Mouse (Mus musculus): ENCODE data around the gene Glrx2. TPM values are rescaled to one million over a fixed set of nuclear protein-coding genes. Genes with fewer than 3 reads are reported as not detected.

Gene Glrx2
- polyA plus RNA-seq, 1 experiment: 34.3 TPM

GRCm38 (mm10) chr1:143710627-143710976 lies 5.5 kb upstream of the Glrx2 start:
- Histone ChIP-seq H3K4me3 (ENCODE audit: insufficient read depth, low read length) (no peak overlapping the region), H3K4me1 (ENCODE audit: control insufficient read depth, insufficient read depth, low read length) (peaks cover 12% of the 10 kb centered on the region), H3K27ac (ENCODE audit: insufficient read depth, low read depth, low read length) (no peak overlapping the region)
- TF ChIP-seq POLR2A (IDR thresholded peaks at IDR 0.05; ENCODE audit: borderline replicate concordance, low read depth, low read length): no peak
- no peak for TF ChIP-seq CTCF (IDR thresholded peaks at IDR 0.05; ENCODE audit: low read depth, low read length)

DNA sequence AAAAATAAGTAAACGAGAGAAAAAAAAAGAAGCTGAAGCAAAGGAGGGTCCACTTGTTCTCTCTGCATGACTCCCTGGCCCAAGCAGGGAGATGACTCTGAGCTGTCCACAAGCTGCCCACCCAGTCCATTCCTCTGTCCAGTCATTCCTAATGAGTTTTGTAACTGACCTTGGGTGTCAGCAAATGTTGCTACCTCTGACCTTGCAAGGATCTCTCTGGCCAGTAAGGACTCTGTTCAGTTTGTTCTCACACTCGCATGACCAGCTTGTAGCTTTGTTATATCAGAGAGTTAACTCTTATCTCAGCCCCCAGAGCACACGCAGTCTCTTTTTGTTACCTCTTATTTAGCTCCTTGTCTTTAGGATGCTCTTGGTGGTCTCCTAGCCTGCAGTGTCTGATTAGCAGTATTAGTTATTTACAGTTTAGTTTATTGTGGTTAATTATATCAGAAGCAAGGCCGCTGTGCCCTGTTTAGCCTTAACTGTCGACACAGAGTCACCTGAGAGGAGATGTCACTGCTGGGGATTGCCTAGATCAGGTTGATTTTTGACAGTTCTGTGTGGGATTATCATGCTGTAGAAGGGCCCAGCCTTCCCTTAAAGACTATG lies 8.4 kb downstream of the Glrx2 start:
- H3K4me3 ChIP-seq (ENCODE audit: insufficient read depth, low read length): no peak overlapping the region
- no peaks in the 10 kb centered on the region for H3K4me1 ChIP-seq (ENCODE audit: control insufficient read depth, insufficient read depth, low read length)
- TF ChIP-seq CTCF (IDR thresholded peaks at IDR 0.05; ENCODE audit: low read depth, low read length) (no peak), POLR2A (IDR thresholded peaks at IDR 0.05; ENCODE audit: borderline replicate concordance, low read depth, low read length) (no peak)
- H3K27ac ChIP-seq (ENCODE audit: insufficient read depth, low read depth, low read length): no peak overlapping the region

DNA sequence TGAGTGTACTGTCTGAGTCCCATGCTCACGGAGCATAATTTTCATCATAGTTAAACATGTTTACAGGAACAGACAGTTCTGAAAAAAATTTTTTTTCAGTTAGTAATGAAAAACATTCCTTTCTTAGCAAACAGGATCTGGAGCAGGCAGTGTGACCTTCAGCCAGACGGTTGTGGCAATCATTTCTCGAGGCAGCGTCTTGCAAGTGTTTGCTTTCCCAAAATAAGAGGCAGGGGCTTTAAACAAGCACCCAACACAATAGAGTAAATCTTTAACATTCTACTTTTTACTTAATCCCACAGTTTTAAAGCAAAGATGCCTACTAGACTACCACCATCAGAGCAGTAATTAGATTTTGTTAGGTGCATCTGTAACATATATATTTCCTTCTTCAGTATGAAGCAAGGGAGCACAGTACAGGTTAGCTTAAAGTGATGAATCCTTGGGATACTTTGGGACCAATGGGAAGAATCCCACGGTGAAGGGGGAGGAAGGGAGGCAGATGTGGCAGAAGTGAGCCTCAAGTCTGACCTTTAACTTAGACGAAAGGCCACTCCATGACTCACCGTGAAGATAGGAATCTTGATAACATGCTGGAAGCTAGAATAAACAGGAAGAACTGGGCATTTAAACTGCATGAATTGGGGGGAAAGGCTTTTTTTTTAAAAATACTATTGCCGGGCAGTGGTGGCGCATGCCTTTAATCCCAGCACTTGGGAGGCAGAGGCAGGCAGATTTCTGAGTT lies 11.7 kb downstream of the Glrx2 start:
- TF ChIP-seq CTCF (IDR thresholded peaks at IDR 0.05; ENCODE audit: low read depth, low read length) (no peak), POLR2A (IDR thresholded peaks at IDR 0.05; ENCODE audit: borderline replicate concordance, low read depth, low read length) (no peak)
- no peak overlapping the region for H3K27ac ChIP-seq (ENCODE audit: insufficient read depth, low read depth, low read length)
- H3K4me3 ChIP-seq (ENCODE audit: insufficient read depth, low read length): no peak overlapping the region
- H3K4me1 ChIP-seq (ENCODE audit: control insufficient read depth, insufficient read depth, low read length): no peaks in the 10 kb centered on the region

DNA sequence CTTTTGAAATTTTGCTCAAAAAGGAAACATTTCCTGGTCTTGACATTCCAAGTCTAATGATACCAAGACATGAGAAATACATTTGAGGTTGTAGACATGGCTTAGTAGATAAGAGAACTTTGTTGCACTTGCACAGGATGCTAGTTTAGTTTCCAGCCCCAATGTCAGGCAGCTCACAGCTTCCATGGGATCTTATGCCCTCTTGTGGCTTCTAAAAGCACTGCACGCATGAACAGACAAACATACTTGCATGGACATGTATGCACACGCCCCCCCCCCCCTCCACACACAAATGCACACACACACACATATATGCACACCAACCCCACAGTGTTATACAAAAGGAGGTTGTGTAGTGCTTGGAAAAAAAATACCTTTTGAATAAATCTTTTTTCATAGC lies 14.8 kb downstream of the Glrx2 start:
- H3K4me1 ChIP-seq (ENCODE audit: control insufficient read depth, insufficient read depth, low read length): no peaks in the 10 kb centered on the region
- H3K27ac ChIP-seq (ENCODE audit: insufficient read depth, low read depth, low read length): no peak overlapping the region
- TF ChIP-seq POLR2A (IDR thresholded peaks at IDR 0.05; ENCODE audit: borderline replicate concordance, low read depth, low read length) (no peak), CTCF (IDR thresholded peaks at IDR 0.05; ENCODE audit: low read depth, low read length) (no peak)
- no peak overlapping the region for H3K4me3 ChIP-seq (ENCODE audit: insufficient read depth, low read length)

DNA sequence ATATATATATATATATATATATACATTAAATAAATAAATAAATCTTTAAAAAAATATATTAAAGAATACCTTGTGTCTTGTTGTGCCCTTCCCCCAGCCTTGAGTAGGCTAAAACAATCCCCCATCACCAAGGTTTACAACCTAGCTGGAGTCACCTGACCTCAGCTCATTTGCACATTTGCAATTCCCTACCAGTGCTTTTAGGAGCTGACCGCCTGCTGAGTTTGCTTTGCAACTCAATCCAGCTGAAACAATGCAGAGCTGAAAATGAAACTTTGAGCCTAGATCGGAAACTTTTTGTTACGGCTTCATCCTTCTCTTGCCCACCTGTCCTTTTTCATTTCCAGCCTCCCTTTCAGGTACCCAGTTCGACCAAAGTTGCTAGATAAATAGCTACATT lies 15.6 kb downstream of the Glrx2 start:
- H3K27ac ChIP-seq (ENCODE audit: insufficient read depth, low read depth, low read length): no peak overlapping the region
- no peak overlapping the region for H3K4me3 ChIP-seq (ENCODE audit: insufficient read depth, low read length)
- H3K4me1 ChIP-seq (ENCODE audit: control insufficient read depth, insufficient read depth, low read length): no peaks in the 10 kb centered on the region
- TF ChIP-seq POLR2A (IDR thresholded peaks at IDR 0.05; ENCODE audit: borderline replicate concordance, low read depth, low read length) (no peak), CTCF (IDR thresholded peaks at IDR 0.05; ENCODE audit: low read depth, low read length) (no peak)

DNA sequence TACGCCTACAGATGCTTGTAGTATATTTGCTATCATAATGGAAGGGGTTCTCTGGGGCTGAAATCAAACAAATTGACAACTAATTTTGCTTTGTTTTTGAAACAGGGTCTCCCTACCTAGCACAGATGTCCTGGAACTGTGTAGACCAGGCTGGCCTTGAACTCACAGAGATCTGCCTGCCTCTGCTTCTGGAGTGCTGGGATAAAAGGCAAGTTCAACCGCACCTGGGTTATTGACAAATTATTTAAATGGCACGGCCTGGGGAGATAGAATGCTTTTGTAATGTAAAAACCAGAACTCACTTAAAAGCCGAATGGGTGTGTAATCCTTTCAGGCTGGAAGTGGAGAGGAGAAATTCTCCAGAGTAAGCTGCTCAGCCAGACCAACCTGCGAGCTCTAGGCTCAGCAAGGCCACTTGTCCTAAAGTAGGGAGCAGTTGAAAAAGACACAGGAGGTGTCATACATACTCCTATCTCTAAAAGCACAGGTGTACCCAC lies 17.8 kb downstream of the Glrx2 start:
- no peak overlapping the region for H3K27ac ChIP-seq (ENCODE audit: insufficient read depth, low read depth, low read length)
- peaks cover 2% of the 10 kb centered on the region for H3K4me1 ChIP-seq (ENCODE audit: control insufficient read depth, insufficient read depth, low read length)
- TF ChIP-seq POLR2A (IDR thresholded peaks at IDR 0.05; ENCODE audit: borderline replicate concordance, low read depth, low read length) (no peak), CTCF (IDR thresholded peaks at IDR 0.05; ENCODE audit: low read depth, low read length) (no peak)
- no peak overlapping the region for H3K4me3 ChIP-seq (ENCODE audit: insufficient read depth, low read length)

- Histone ChIP-seq H3K27ac (ENCODE audit: insufficient read depth, low read depth, low read length) (no peak overlapping the region), H3K4me1 (ENCODE audit: control insufficient read depth, insufficient read depth, low read length) (peaks cover 7% of the 10 kb centered on the region), H3K4me3 (ENCODE audit: insufficient read depth, low read length) (peak overlapping the region; percentile 96)
- TF ChIP-seq POLR2A (IDR thresholded peaks at IDR 0.05; ENCODE audit: borderline replicate concordance, low read depth, low read length) (no peak), CTCF (IDR thresholded peaks at IDR 0.05; ENCODE audit: low read depth, low read length) (no peak)
Observed at GRCm38 (mm10) chr1:143738811-143739210, 22.7 kb downstream of the Glrx2 start.

- H3K27ac ChIP-seq (ENCODE audit: insufficient read depth, low read depth, low read length): peak overlapping the region; percentile 45
- TF ChIP-seq POLR2A (IDR thresholded peaks at IDR 0.05; ENCODE audit: borderline replicate concordance, low read depth, low read length) (no peak), CTCF (IDR thresholded peaks at IDR 0.05; ENCODE audit: low read depth, low read length) (no peak)
- H3K4me3 ChIP-seq (ENCODE audit: insufficient read depth, low read length): peak overlapping the region; percentile 96
- H3K4me1 ChIP-seq (ENCODE audit: control insufficient read depth, insufficient read depth, low read length): peaks cover 7% of the 10 kb centered on the region
Observed at GRCm38 (mm10) chr1:143739361-143740350, 23.5 kb downstream of the Glrx2 start.

GRCm38 (mm10) chr1:143740581-143740980 lies 24.4 kb downstream of the Glrx2 start:
- Histone ChIP-seq H3K4me3 (ENCODE audit: insufficient read depth, low read length) (no peak overlapping the region), H3K27ac (ENCODE audit: insufficient read depth, low read depth, low read length) (no peak overlapping the region), H3K4me1 (ENCODE audit: control insufficient read depth, insufficient read depth, low read length) (peaks cover 7% of the 10 kb centered on the region)
- TF ChIP-seq CTCF (IDR thresholded peaks at IDR 0.05; ENCODE audit: low read depth, low read length): no peak
- TF ChIP-seq POLR2A (IDR thresholded peaks at IDR 0.05; ENCODE audit: borderline replicate concordance, low read depth, low read length): no peak

Measured in bone marrow macrophage, adult 2 months (primary cell).